Mouse (Mus musculus): Measurements from ENCODE around the gene Osbpl10.

The Osbpl10 gene

GRCm38 (mm10) chr9:115034271-115034670, 55.9 kb downstream of the Osbpl10 start:
- no peak for DNase-seq (ENCODE audit: low spot score in 2 of 2)

GRCm38 (mm10) chr9:115034788-115035187, 56.4 kb downstream of the Osbpl10 start:
- DNase-seq (ENCODE audit: low spot score in 2 of 2), result no peak

GRCm38 (mm10) chr9:115038215-115038614, 59.8 kb downstream of the Osbpl10 start:
- DNase-seq (ENCODE audit: low spot score in 2 of 2), result no peak

DNA sequence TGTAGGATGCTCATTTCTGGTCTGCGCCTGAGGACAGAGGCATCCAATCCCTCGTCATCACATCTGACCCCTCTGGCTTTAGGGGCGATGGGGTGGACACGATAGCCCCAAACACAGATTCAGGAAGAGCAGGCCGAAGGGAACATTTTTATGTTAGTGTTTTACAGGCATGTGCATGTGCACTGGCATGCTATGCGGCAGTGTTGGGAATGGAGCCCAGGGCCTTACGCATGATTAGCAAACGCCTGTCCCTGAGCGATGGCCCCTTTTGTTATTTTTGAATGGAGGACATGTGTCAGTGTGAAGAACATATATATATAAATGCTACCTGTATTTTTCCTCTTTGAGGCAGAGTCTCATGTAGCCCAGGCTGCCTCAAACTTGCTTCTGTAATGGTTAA, 60.3 kb downstream of the Osbpl10 start:
- no peak for DNase-seq (ENCODE audit: low spot score in 2 of 2)

GRCm38 (mm10) chr9:115039245-115039644, 60.9 kb downstream of the Osbpl10 start:
- no peak for DNase-seq (ENCODE audit: low spot score in 2 of 2)

- DNase-seq (ENCODE audit: low spot score in 2 of 2), result no peak
These were observed 64.2 kb downstream of the Osbpl10 start for GRCm38 (mm10) chr9:115042571-115042970.

GRCm38 (mm10) chr9:115042971-115043706, 64.8 kb downstream of the Osbpl10 start:
- DNase-seq (ENCODE audit: low spot score in 2 of 2), result no peak

DNA sequence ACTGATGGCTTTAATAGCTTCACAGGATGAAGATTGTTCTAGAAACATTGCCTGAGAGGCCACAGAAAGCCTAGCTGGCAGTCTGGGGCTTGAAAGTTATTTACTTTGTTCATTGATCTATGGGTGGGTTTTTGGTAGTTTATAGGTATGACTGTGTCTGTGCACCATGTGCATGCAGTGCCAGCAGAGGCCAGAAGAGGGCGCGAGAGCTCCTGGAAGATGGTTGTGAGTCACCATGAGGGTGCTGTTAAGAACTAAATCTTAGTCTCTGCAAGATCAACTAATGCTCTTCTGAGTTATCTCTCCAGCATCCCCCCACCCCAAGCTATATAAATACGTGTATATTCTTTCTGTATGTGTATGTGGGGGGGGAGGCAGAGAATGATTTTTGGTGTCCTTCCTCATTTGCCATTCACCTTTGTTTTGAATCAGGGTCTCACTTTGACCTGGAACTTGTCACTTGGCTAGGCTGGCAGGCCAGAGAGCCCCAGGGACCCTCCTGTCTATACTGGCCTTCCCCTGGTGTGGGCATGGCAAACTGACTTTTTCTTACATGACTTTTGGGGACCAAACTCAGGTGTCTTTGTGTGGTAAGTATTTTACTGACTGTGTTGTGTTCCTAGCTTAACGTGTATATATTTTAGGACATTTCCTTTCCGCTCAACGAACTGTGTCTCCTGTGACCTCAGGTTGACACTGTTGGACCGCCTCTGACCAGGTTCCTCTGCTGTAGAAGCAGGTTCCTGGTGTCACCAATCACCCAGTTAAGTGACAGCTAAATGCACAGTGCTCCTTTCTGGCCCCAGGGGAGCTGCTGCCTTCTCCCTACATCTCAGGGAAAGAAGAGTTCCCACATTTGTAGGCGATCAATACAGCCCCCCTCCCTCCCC, 65.8 kb downstream of the Osbpl10 start:
- DNase-seq (ENCODE audit: low spot score in 2 of 2), result no peak

DNA sequence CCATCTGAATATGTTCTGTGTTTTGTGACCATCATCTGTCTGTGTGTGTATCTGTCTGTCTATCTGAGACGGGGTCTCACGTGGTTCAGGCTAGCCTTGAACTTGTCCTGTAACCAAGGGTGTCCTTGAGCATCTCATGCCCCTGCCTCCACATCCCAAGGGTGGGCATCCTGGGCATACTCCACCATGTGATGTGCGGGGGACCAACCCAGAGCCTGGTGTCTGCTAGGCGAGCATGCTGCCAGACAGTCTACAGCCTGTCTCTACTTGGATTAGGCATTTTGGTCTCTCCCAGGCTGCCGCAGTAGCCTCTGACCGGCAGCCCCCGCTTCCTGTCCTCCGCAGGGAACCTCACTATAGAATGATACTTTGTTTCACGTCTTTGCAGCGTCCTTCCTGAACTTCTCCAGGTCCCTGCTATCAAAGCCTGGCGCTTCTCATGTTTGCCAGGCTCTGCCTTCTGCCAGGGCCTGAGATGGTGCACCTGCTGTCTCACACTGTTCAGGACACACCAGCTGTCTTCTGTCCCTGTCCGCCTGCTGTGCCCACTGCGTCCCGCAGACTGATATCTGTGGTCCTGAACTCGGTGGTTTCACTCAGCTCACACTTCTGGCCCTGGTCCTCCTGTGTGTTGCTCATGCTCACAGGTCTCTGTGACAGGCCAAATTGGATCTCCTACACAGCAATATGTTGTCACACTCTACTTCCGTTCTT, 66.9 kb downstream of the Osbpl10 start:
- DNase-seq (ENCODE audit: low spot score in 2 of 2), result no peak

GRCm38 (mm10) chr9:115046701-115047100, 68.3 kb downstream of the Osbpl10 start:
- DNase-seq (ENCODE audit: low spot score in 2 of 2), result no peak

DNA sequence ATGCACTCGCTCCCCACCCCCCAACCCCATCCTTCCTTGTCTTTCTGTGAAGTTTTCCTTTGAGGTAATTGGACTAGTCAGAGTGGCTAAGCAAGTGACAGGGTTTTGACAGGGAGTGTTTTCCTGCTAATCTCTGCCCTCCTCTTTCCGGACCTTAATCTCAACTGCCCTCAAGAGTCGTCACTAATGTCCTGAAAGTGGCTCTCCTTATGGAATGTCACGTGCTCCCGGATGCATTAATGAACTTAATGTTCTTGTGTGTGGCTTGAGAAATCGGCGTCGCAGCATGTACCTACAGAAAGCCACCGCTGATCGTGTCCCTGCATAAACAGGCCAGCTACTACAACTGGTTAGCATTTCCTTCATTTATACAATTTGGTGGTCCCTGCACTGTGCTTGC, 70.0 kb downstream of the Osbpl10 start:
- DNase-seq (ENCODE audit: low spot score in 2 of 2), result no peak

- no peak for DNase-seq (ENCODE audit: low spot score in 2 of 2)
These were observed 70.5 kb downstream of the Osbpl10 start for GRCm38 (mm10) chr9:115048861-115049260.

DNA sequence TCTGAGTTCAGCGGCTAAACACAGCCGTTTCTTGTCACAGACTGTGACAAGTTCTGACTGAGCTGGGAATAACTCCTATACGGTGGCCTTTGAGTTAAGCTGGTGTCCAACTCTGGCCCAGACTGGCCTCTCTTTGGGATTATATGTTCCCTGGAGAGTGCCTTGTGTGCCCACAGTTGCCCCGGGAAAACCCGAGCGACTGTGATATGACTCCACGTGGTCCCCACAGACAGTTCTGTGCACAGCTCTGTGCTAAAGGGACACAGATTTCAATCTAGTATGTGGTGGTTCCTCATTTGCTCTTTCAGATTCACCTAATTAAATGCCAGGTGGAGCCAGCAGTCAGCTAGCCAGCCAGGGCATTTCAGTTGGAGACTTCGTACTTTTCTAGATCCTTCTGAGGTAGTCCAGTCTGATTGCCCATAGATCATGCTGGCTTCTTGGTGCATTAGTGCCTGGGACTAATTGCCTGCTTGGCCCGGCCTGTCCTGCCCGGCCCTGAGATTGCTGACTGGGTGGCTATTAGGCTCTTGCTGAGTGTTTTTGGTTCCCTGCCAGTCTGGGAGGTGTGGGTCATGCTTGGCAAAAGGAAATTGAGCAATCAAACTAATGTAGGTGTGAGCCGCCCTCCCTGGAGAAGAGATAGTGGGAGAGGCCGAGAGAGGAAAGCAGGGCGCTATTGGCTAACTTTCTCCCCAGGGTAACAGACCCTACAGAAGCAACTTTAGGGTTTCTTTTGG, 71.8 kb downstream of the Osbpl10 start:
- no peak for DNase-seq (ENCODE audit: low spot score in 2 of 2)

GRCm38 (mm10) chr9:115051976-115052375, 73.6 kb downstream of the Osbpl10 start:
- no peak for DNase-seq (ENCODE audit: low spot score in 2 of 2)

DNA sequence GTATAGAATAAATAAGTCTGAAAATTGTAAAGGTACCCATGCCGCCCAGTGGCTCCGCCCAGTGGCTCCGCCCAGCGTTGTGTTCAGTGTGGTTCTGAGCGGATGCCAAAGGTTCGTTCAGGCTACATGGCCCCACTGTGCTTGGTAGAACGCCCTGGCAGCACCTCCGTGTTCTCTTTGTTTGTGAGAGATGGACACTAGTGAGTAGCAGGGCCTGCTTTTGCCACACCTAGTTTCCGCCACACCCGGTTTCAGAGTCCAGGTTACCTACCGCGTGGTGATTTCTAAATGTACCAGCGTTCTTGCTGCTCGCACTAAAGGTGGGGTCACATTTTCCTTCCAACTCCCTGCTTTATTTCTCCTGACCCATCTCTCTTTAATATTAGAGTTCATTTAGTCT, 75.4 kb downstream of the Osbpl10 start:
- no peak for DNase-seq (ENCODE audit: low spot score in 2 of 2)

- DNase-seq (ENCODE audit: low spot score in 2 of 2), result no peak
These were observed 76.9 kb downstream of the Osbpl10 start for GRCm38 (mm10) chr9:115055041-115055830.

DNA sequence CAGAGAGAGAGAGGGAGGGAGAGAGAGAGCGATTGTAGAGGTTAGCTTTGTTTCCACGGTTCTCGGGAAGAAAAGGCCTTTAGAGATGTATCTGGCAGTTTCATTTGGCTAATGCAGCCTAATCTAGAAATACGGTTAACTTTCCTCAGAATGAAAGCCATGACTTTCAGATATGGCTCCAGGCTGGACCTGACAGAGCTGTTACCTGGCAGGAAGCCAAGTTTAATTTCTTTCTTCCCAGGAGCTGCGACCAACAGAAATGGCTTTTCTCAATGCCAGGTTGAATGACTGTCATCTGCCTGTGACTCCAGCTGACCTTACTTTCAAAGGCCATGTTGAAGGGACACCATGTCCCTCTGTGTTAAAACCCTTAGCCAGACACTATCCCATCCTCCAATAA, 80.4 kb downstream of the Osbpl10 start:
- DNase-seq (ENCODE audit: low spot score in 2 of 2), result no peak

- DNase-seq (ENCODE audit: low spot score in 2 of 2), result no peak
These were observed 86.5 kb downstream of the Osbpl10 start for GRCm38 (mm10) chr9:115064834-115065233.

DNA sequence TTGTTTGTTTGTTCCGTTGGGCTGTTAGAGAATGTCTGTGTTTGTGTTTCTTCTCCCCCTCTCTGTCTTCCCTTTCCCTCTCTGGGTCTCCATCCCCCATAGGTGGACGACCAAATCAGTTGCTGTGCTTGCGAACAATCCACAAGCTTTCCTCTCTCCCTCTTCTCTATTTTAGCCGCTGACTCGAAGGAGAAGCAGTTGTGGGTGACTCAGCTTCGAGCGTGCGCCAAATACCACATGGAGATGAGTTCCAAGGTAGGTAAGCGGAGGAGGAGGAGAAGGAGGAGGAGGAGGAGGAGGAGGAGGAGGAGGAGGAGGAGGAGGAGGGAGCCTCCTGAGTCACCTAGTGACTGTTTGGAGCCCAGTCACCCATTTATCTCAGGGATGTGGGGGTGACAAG, 88.7 kb downstream of the Osbpl10 start:
- DNase-seq (ENCODE audit: low spot score in 2 of 2), result no peak

- no peak for DNase-seq (ENCODE audit: low spot score in 2 of 2)
These were observed 96.8 kb downstream of the Osbpl10 start for GRCm38 (mm10) chr9:115075191-115075590.
